Mouse (Mus musculus) heart, adult 8-10 months (tissue): ENCODE data around the gene Sptlc2. TPM values are rescaled to one million over a fixed set of nuclear protein-coding genes. Genes with fewer than 3 reads are reported as not detected.
"Not testable (repeated sequence)": the region's sequence is repeated elsewhere in the genome, so short reads cannot be mapped to it uniquely, and the experiment has no call there.

ENCODE experiments used
- DNase-seq: peaks from one replicate; pipeline ENCODE4 v3.0.0; 2022; ENCODE audit warnings: low spot score
- total RNA-seq, 4 experiments: library from RNA; stranded (reverse); gene quantifications; 2 replicates each; pipeline ENCODE4 v1.2.4; 2022

The Sptlc2 gene
- total RNA-seq, 4 experiments from 2014 or later: 18.9 to 30.4 (median 20.9) TPM

GRCm38 (mm10) chr12:87331908-87332307, 56.2 kb downstream of the Sptlc2 start:
- DNase-seq: no peak

- DNase-seq: no peak
Observed at GRCm38 (mm10) chr12:87331053-87331456, 57.1 kb downstream of the Sptlc2 start.

GRCm38 (mm10) chr12:87330213-87330612, 57.9 kb downstream of the Sptlc2 start:
- DNase-seq: no peak

GRCm38 (mm10) chr12:87328025-87328424, 60.1 kb downstream of the Sptlc2 start:
- DNase-seq: no peak

- no peak for DNase-seq
Observed at GRCm38 (mm10) chr12:87327610-87328009, 60.5 kb downstream of the Sptlc2 start.

GRCm38 (mm10) chr12:87325452-87325851, 62.7 kb downstream of the Sptlc2 start:
- no peak for DNase-seq

- DNase-seq: no peak
Observed at GRCm38 (mm10) chr12:87319229-87319628, 68.9 kb downstream of the Sptlc2 start.

GRCm38 (mm10) chr12:87317951-87318350, 70.2 kb downstream of the Sptlc2 start:
- no peak for DNase-seq

- no peak for DNase-seq
Observed at GRCm38 (mm10) chr12:87313098-87313497, 75.1 kb downstream of the Sptlc2 start.

- not testable (repeated sequence) for DNase-seq
Observed at GRCm38 (mm10) chr12:87306584-87306844, 81.6 kb downstream of the Sptlc2 start.

- no peak for DNase-seq
Observed at GRCm38 (mm10) chr12:87305767-87306583, 82.2 kb downstream of the Sptlc2 start.

GRCm38 (mm10) chr12:87301189-87301588, 87.0 kb downstream of the Sptlc2 start:
- DNase-seq: no peak

GRCm38 (mm10) chr12:87300441-87300690, 87.8 kb downstream of the Sptlc2 start:
- DNase-seq: no peak

- no peak for DNase-seq
Observed at GRCm38 (mm10) chr12:87299657-87300440, 88.3 kb downstream of the Sptlc2 start, which contains the start of gene Ism2. Ism2 (minus strand) TSS chr12:87299705.

- no peak for DNase-seq
Observed at GRCm38 (mm10) chr12:87299037-87299656, 89.0 kb downstream of the Sptlc2 start.

- DNase-seq: no peak
Observed at GRCm38 (mm10) chr12:87293934-87294333, 94.2 kb downstream of the Sptlc2 start.

- DNase-seq: no peak
Observed at GRCm38 (mm10) chr12:87289100-87289499, 99.1 kb downstream of the Sptlc2 start.

GRCm38 (mm10) chr12:87284726-87285125, 103.4 kb downstream of the Sptlc2 start:
- no peak for DNase-seq

GRCm38 (mm10) chr12:87284268-87284667, 103.9 kb downstream of the Sptlc2 start:
- DNase-seq: no peak

- no peak for DNase-seq
Observed at GRCm38 (mm10) chr12:87283706-87284105, 104.4 kb downstream of the Sptlc2 start.

GRCm38 (mm10) chr12:87282743-87283142, 105.4 kb downstream of the Sptlc2 start:
- no peak for DNase-seq

GRCm38 (mm10) chr12:87281766-87282165, 106.4 kb downstream of the Sptlc2 start:
- no peak for DNase-seq

- DNase-seq: no peak
Observed at GRCm38 (mm10) chr12:87279879-87280278, 108.3 kb downstream of the Sptlc2 start.
